ENCODE assay signal across 8 mouse cellular contexts in the genomic region with DNA sequence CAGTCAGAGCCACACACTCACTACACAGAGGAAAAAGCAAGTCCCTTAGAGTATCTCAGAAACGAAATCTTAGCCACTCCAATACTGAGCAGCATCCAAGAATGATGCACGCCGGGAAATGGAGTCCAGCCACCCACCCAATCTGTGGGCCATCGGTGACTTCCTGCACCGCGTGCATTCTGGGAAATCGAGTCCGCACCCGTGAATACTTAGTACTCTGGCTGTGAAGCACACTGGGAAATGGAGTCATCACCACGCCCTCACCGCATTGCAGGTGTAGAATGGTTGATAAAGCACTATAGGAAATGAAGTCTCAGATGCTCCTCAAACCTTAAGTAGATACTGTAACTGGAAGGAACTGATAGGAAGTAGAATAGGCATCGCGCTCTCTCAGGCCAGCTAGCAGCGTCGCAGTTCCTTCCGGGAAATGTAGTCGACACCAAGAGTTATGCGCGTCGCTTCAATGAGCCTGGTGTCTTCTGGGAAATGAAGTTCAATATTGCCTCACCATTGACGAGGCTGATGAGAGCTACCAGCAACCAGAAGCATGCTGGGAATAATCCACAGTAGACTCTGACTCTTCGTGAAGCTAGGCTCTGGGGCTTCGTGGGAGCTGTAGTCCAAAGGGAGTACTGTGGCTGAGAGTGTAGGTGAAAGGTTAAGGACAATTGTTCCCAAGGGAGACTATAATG. TPM values are rescaled to one million over a fixed set of nuclear protein-coding genes. Genes with fewer than 3 reads are reported as not detected.
DNase-seq lines count a peak whose midpoint lies in the region; ATAC-seq and TF ChIP-seq lines count a peak whose summit lies in the region.

No protein-coding gene starts in this region.

- peaks cover 6% of the 10 kb centered on the region; the same call in 1 of the 2 replicates for H3K4me1 ChIP-seq in hindbrain, postnatal 0 days (ENCODE audit: insufficient read depth, low read length)

- no peak for TF ChIP-seq CTCF in gastrocnemius, adult 2 months (IDR thresholded peaks at IDR 0.05)
- TF ChIP-seq CTCF in hindbrain, postnatal 0 days (IDR thresholded peaks at IDR 0.05; ENCODE audit: low read depth): no peak
- no peak for TF ChIP-seq CTCF in left cerebral cortex, adult 2 months (IDR thresholded peaks at IDR 0.05)

- peak; percentile 82 for ATAC-seq in common myeloid progenitor, adult 5-6 weeks (replicated peaks; ENCODE audit: low read depth, poor library complexity, severe bottlenecking)
- ATAC-seq in hindbrain, postnatal 0 days: peak; percentile 95
- peak; percentile 82 for ATAC-seq in megakaryocyte, adult 5-6 weeks (ENCODE audit: poor library complexity, severe bottlenecking)

- DNase-seq in ZHBTc4 (ENCODE audit: low read depth, low spot score): peak; percentile 97
- peak; percentile 94 for DNase-seq in gastrocnemius, adult 2 months
- DNase-seq in hindbrain, postnatal 0 days (ENCODE audit: low spot score): peak; percentile 98
- peak; percentile 90 to 92 for DNase-seq in left cerebral cortex, adult 2 months (ENCODE audit: extremely low spot score in 1 of 2, low spot score in 2 of 2)
- DNase-seq in right cerebral cortex, adult 2 months (ENCODE audit: low spot score in 2 of 2): peak; percentile 94 to 99
- peak; percentile 92 for DNase-seq in urinary bladder, postnatal 14 days (ENCODE audit: low spot score)

- H3K36me3 ChIP-seq in hindbrain, postnatal 0 days (ENCODE audit: insufficient read depth, low read length): peaks cover 20% of the 10 kb centered on the region

- no peaks in the 10 kb centered on the region for H3K27me3 ChIP-seq in hindbrain, postnatal 0 days (ENCODE audit: insufficient read depth, low read length)

- under 1% methylated on average over 23 of the region's 23 CpGs for WGBS in hindbrain, postnatal 0 days

- peak overlapping the region; percentile 93 for H3K27ac ChIP-seq in gastrocnemius, adult 2 months
- H3K27ac ChIP-seq in hindbrain, postnatal 0 days: peak overlapping the region; percentile 87
- peak overlapping the region; percentile 99 for H3K27ac ChIP-seq in left cerebral cortex, adult 2 months

- peak overlapping the region; percentile 99 for H3K9ac ChIP-seq in hindbrain, postnatal 0 days (replicated peaks; ENCODE audit: low read length)

- peak overlapping the region; percentile 67 for H3K4me2 ChIP-seq in hindbrain, postnatal 0 days (ENCODE audit: low read depth, low read length)

- H3K9me3 ChIP-seq in hindbrain, postnatal 0 days (ENCODE audit: low read length): no peaks in the 10 kb centered on the region

- peak overlapping the region; percentile 91 for H3K4me3 ChIP-seq in gastrocnemius, adult 2 months
- H3K4me3 ChIP-seq in hindbrain, postnatal 0 days (ENCODE audit: low read length): peak overlapping the region; percentile 94
- H3K4me3 ChIP-seq in left cerebral cortex, adult 2 months: peak overlapping the region; percentile 85

- intact Hi-C loops in gastrocnemius, adult 2 months (cut with DNase I): loop anchor here (5.0 kb wide), 1 partner anchor 149 kb away; no protein-coding TSS in a partner anchor
- intact Hi-C loops in left cerebral cortex, adult 2 months (cut with DNase I): loop anchor here (5.0 kb wide), 1 partner anchor 266 kb away; a partner anchor contains a TSS

RNA-seq across cellular contexts. Expression of a gene that starts 0.5 kb away (rescaled TPM):
- 50.5 and 58.1 TPM in 2 replicates for total RNA-seq in common myeloid progenitor, adult 5-6 weeks (2017)
- total RNA-seq in gastrocnemius, adult 2 months (2021): 10 to 100 TPM; 74.1 to 77.4 TPM
- total RNA-seq in hindbrain, postnatal 0 days (2014; rRNA removed): 151 and 160 TPM in 2 replicates
- polyA plus RNA-seq in hindbrain, postnatal 0 days (2015; fragmentation: Nextera tagmentation; extraction: Ambion mirVana): 17.5 and 19.8 TPM in 2 replicates
- total RNA-seq in left cerebral cortex, adult 2 months (2021): 100 to 1,000 TPM; 215 to 220 TPM
- 90.1 and 90.2 TPM in 2 replicates for total RNA-seq in megakaryocyte, adult 5-6 weeks (2015)
- 58.7 and 60.8 TPM in 2 replicates for total RNA-seq in megakaryocyte, adult 5-6 weeks (2017)

RNA-seq across cellular contexts. Expression of a gene that starts 12.4 kb away (rescaled TPM):
- 8.9 and 10.9 TPM in 2 replicates for total RNA-seq in common myeloid progenitor, adult 5-6 weeks (2017)
- total RNA-seq in gastrocnemius, adult 2 months (2021): 1 to 10 TPM; 5.4 to 7.4 TPM
- 19.0 and 20.8 TPM in 2 replicates for total RNA-seq in hindbrain, postnatal 0 days (2014; rRNA removed)
- polyA plus RNA-seq in hindbrain, postnatal 0 days (2015; fragmentation: Nextera tagmentation; extraction: Ambion mirVana): 3.0 and 3.7 TPM in 2 replicates
- total RNA-seq in left cerebral cortex, adult 2 months (2021): 10 to 100 TPM; 61.5 to 68.2 TPM
- 4.9 and 6.5 TPM in 2 replicates for total RNA-seq in megakaryocyte, adult 5-6 weeks (2015)
- 2.6 and 5.3 TPM in 2 replicates for total RNA-seq in megakaryocyte, adult 5-6 weeks (2017)

RNA-seq across cellular contexts. Expression of a gene that starts 16.9 kb away (rescaled TPM):
- 8.3 and 10.2 TPM in 2 replicates for total RNA-seq in common myeloid progenitor, adult 5-6 weeks (2017)
- total RNA-seq in gastrocnemius, adult 2 months (2021): 1 to 10 TPM; 5.5 to 6.1 TPM
- 9.6 and 10.1 TPM in 2 replicates for total RNA-seq in hindbrain, postnatal 0 days (2014; rRNA removed)
- polyA plus RNA-seq in hindbrain, postnatal 0 days (2015; fragmentation: Nextera tagmentation; extraction: Ambion mirVana): 0.66 and 0.85 TPM in 2 replicates
- total RNA-seq in left cerebral cortex, adult 2 months (2021): 10 to 100 TPM; 10.6 to 11.2 TPM
- 7.2 and 7.6 TPM in 2 replicates for total RNA-seq in megakaryocyte, adult 5-6 weeks (2015)
- total RNA-seq in megakaryocyte, adult 5-6 weeks (2017): 5.2 and 8.3 TPM in 2 replicates

RNA-seq across cellular contexts. Expression of a gene that starts 17.7 kb away (rescaled TPM):
- total RNA-seq in common myeloid progenitor, adult 5-6 weeks (2017): 16.4 and 17.6 TPM in 2 replicates
- total RNA-seq in gastrocnemius, adult 2 months (2021): 1 to 10 TPM; 9.3 to 9.4 TPM
- 22.5 and 31.7 TPM in 2 replicates for total RNA-seq in hindbrain, postnatal 0 days (2014; rRNA removed)
- 19.8 and 20.2 TPM in 2 replicates for polyA plus RNA-seq in hindbrain, postnatal 0 days (2015; fragmentation: Nextera tagmentation; extraction: Ambion mirVana)
- total RNA-seq in left cerebral cortex, adult 2 months (2021): 10 to 100 TPM; 23.9 to 26.3 TPM
- 14.5 and 19.7 TPM in 2 replicates for total RNA-seq in megakaryocyte, adult 5-6 weeks (2015)
- total RNA-seq in megakaryocyte, adult 5-6 weeks (2017): 17.8 and 18.8 TPM in 2 replicates

RNA-seq across cellular contexts. Expression of a gene that starts 29.3 kb away (rescaled TPM):
- 44.4 and 50.2 TPM in 2 replicates for total RNA-seq in common myeloid progenitor, adult 5-6 weeks (2017)
- 10 to 100 TPM; 37.0 to 40.4 TPM for total RNA-seq in gastrocnemius, adult 2 months (2021)
- total RNA-seq in hindbrain, postnatal 0 days (2014; rRNA removed): 153 and 155 TPM in 2 replicates
- 28.2 and 30.6 TPM in 2 replicates for polyA plus RNA-seq in hindbrain, postnatal 0 days (2015; fragmentation: Nextera tagmentation; extraction: Ambion mirVana)
- total RNA-seq in left cerebral cortex, adult 2 months (2021): 100 to 1,000 TPM; 215 to 228 TPM
- total RNA-seq in megakaryocyte, adult 5-6 weeks (2015): 166 and 174 TPM in 2 replicates
- total RNA-seq in megakaryocyte, adult 5-6 weeks (2017): 55.5 and 84.2 TPM in 2 replicates

Comparison
In these comparisons a context has a peak if more than half of its experiments do, and no peak if none do; other contexts are left out.
1. Peak in every context shown above with its lines: DNase-seq, ATAC-seq, H3K4me3 ChIP-seq and H3K27ac ChIP-seq.